Mouse (Mus musculus): ENCODE results near the gene Cherp. TPM values are rescaled to one million over a fixed set of nuclear protein-coding genes. Genes with fewer than 3 reads are reported as not detected.
A peak's percentile ranks its signal among the peaks of the same experiment; 100 is the strongest.

Cherp gene
- total RNA-seq (2021) = 10 to 100 TPM; 55.6 to 64.5 TPM

GRCm38 (mm10) chr8:72474826-72475546 lies at the start of gene Cherp:
Cherp (minus strand) TSS chr8:72475226.
- DNase-seq = peak; percentile 97

GRCm38 (mm10) chr8:72521888-72522287 lies 46.9 kb upstream of the Cherp start:
- DNase-seq = no peak

DNA sequence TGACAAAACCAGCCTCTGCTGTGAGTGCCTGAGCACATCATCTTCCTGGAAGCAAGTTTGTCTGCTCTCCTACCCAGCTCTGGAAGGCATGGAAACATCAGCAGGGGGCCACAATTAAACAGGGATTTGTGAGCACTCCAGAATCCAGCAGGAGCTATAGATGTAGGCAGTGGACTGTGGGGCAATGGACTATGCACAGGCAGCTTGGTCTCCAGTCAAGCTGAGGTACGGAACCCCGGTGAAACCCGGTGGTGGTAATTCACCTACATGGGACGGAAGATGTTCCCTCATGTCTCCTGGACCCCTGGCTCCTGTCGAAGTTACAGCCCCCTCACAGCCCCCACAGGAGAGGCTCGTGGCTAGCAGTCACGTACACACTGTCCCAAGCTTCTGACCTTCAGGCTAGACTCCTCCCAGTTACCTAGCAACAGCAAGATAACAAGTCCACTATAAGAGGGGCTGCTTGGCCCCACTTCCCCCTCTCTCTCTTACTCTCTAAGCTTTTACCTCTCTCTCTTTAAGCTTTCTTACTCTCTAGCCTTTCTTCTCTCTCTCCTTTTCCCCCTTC lies 42.5 kb upstream of the Cherp start:
- no peak for DNase-seq

DNA sequence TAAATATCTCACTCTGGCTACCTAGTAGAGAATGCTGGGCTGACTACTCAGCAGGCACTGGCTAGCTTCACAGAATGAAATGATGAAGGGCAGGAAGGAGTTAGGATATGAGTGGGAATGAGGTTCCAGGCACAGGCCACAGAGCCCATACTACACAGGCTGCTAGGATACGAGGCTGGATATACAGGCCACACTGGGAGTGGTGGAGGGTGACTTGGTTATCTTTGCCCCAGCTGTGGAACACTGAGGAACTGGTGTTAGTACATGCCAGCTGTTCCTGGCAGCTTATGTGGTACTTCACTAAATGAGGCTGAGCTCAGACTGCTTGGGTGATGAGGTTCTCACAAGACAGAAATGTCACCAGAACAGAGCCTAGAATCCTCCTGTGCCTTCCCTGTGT lies 38.1 kb upstream of the Cherp start:
- DNase-seq = no peak

GRCm38 (mm10) chr8:72512648-72513047 lies 37.6 kb upstream of the Cherp start:
- no peak for DNase-seq

DNA sequence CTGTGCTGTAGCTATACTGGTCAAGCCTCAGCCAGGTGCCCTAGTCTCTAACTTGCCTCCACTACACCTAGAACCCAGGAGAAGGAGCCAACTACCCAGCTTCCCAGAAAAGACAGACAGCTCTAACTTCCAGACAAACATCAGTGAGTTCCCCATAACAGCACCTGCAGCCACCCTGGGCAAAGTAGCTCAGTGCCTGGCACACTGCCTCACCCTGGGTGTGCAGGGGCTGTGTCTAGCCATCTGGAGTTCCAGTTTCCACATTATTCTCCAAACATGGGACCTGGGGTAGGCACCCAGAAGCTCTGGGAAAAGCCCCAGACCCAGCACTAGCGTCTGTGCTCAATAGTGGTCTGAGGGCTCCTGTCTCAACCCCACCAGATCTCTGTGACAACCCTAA lies 32.5 kb upstream of the Cherp start:
- DNase-seq = no peak

DNA sequence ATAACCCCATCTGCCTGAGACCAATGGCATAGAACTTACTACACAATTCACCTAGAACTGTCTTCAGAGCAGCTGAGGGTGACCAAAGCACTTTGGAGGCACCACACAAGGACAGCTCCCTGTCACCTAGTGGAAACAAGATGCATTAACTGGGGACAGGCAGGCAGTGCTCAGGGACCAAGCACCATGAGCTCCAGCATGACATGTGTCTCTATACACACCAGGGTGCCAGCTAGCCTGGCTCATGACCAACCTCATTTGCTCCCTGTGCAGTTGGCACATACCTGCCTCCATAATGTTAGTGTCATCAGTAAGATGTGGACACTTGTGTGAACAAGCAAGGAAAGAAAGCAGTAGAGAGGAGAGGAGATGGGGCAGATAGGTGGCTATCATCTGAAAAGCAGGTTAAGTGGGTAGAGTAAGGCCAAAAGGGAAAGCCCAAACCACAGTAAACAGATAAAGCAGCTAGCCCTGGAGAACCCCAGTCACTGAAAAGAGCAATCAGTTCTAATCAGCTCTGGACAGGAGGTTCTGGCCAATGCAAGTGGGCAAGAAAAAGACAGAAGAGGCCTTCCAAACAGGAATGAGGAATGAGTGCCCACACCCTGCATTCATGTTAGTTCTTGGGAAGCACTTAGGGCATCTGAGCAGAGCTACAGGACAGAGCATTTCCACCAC lies 29.8 kb upstream of the Cherp start:
- no peak for DNase-seq

- DNase-seq = no peak
These were observed 29.1 kb upstream of the Cherp start for GRCm38 (mm10) chr8:72504137-72504536.

GRCm38 (mm10) chr8:72500521-72500931 lies 25.5 kb upstream of the Cherp start:
- peak; percentile 25 for DNase-seq

DNA sequence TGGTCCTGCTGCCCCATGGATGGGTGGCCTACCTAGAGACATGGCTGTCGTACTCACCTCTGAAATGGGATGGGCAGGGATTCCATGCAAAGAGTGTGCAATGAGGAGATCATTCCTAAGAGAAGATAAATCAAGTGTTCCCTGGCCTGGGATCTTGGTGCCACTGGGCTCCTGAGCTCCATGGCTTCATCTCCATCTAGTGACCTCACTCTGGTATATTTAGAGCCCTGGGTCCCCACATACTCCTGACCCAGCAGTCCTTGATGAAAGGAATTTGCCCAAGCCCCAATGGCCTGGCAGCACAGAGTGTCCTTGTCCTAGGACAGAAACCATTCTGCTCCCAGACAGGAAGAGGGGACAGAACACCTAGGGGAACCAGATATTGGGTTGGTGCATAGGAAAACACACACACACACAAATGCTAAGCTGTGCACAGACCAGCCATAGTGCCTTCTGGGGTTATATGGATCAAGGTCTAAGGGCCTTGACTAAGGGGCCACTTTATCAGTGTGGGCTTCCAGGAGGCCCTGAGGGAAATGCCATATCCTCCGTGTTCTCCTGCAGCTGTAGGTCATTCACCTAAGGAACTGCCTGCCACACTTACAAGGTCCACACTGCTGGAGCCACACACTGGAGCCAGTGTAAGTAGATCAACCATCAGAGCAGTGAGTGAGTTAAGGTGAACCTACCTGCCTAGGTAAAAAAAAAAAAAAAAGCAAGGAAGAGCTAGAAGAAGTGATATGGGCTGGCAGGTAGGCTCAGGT lies 24.7 kb upstream of the Cherp start:
- DNase-seq = peak; percentile 52

DNA sequence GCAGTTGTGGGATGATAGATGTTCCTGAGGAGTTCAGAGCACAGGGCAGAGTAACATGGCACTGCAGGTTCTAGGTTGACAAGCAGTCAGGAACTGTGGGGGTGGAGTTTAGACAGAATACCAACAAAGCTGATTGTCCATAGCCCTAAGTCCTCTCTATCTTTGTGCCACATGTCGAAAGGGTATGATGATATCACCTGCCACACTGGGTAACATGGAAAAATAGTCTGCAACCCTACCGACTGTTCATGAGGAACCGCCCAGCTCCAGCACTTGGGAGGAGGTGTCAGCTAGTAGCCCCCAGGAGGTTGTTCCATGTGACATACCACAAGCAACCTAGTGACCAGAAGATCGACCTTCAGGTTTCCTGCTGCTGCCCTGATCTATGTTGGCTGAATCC lies 23.5 kb upstream of the Cherp start:
- no peak for DNase-seq

DNA sequence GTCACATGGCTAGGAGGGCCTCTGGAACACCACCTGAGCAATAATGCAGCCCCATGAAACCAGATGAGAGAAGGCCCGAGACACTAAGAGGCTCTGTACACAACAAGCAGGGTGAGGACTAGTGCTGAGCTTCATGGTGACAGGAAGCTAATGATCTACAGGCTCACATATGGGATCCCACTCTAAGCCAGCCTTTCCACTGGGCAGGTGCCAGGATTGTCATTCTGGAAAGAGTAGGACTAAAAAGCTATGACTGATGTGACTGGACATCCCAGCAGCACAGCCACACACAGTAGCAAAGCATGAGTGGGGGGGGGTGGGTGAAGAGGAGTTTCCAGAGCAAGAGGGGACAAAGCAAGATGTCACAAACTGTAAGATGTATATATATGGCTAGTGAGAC lies 22.9 kb upstream of the Cherp start:
- peak; percentile 20 for DNase-seq

- no peak for DNase-seq
These were observed 21.2 kb upstream of the Cherp start for GRCm38 (mm10) chr8:72496217-72496616.

DNA sequence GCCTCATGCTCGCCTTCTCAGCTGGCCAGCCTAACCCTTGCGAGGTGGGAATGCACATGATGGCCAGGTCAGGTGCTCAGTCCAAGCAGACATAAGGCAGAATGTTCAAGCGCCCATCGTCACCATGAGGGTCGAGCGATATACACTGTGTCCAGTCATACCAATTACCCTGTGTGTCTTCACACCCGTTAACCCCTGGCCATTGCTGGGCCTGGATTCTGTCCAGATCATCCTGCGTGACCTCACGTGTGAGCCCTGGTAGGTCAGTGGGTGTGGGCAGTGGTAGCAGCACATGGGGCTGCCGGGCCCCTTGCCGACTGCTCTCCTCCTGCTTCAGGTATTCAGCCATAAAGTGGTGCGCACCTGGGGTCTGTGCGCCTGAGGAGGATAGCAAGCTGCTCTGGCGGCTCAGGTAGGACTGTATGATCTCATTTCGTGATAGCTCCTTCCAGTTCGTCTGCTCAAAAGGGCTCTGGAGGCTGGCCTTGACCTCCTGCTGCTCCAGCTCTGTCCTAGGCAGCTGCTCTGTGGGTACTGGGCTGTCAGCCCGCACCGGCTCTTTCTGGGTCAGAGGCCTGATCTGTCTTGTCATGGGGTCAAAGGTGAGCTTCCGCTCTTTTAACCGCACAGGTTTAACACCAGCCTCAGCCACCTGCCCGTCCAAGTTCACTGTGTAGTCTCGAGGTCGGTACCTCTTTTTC lies 20.5 kb upstream of the Cherp start:
- no peak for DNase-seq

- no peak for DNase-seq
These were observed 18.4 kb upstream of the Cherp start for GRCm38 (mm10) chr8:72493381-72493780.

GRCm38 (mm10) chr8:72492622-72493081 lies 17.6 kb upstream of the Cherp start:
- DNase-seq = peak; percentile 99

DNA sequence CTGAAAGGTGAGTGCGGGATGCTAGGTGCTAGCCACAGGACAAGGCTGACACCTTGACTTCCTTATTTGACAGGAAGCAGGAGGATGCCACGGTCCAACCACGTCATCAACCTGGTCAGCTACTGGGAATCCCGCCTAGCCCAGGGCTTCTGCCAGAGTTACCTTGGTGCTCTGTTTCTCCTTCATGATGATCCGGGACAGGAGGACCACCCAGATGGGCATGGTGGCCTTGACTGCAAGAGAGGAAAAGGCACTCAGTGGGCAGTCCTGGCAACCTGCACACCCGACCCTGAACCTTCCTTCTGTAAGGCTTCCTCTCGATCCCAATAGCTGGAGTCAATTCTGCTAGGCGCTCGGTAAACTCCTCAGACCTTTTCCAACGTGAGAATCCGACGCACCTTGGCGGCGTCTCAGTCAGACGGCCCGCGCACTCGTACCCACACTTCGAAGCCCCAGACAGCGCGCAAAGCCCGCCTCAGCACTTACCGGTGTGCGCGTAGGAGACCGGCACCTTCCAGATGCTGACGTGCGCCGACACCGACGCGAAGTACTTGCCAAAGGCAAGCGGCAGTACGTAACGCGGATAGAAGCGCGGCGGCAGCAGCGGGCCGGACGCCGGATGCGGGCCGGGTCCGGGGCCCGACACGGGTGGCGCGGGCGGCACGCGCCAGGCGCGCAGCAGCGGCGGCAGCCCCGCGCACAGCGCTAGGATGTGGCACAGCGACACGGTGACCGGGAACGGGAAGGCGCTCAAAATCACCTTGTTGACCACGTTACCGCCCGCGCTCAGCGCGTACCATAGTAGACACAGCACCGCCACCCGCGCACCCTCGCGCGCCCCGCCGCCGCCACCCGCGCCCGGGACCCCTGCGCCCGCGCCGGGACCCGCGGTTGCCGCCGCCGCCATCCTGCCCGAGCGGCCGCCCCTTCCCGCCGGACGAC lies 16.9 kb upstream of the Cherp start, which contains the start of gene Slc35e1:
TSS of gene Slc35e1 (minus strand) at position 935 of the 942 bp plus-strand sequence.
- DNase-seq = peak; percentile 20

DNA sequence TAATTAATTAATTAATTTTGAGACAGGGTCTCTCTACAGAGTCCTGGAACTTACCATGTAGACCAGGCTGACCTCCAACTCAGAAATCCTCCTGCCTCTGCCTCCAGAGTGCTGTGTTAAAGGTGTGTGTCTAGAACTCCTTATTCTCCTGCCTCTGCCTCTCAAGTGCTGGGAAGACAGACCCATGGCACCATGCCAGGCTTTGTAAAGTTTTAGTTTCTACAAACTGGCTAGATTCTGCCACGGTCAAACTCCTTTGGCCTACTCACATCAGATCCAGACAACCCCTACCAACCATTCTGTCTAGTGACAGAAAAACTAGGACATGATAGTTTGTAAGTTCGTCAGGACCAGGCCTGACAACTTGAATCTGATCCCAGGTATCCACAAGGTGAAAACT lies 16.0 kb upstream of the Cherp start:
- peak; percentile 30 for DNase-seq

DNA sequence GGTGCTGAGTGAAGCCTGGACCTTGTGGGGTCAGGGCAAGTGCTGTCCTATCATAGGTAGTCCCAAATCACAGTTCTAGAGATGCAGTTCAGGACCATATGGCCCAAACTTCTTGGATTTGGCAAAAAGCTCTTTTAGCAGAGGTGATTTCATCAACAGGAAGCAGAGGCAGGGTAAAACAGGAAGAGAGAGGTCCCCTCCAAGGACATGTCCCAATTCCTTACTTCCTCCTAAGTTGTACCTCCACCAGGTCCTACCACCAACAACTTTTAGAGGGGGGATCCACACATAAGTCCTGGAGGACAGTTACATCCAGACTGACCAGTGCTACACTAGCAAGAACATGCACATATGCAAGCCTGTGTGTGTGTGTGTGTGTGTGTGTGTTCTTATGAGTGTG lies 12.0 kb upstream of the Cherp start:
- DNase-seq = no peak

DNA sequence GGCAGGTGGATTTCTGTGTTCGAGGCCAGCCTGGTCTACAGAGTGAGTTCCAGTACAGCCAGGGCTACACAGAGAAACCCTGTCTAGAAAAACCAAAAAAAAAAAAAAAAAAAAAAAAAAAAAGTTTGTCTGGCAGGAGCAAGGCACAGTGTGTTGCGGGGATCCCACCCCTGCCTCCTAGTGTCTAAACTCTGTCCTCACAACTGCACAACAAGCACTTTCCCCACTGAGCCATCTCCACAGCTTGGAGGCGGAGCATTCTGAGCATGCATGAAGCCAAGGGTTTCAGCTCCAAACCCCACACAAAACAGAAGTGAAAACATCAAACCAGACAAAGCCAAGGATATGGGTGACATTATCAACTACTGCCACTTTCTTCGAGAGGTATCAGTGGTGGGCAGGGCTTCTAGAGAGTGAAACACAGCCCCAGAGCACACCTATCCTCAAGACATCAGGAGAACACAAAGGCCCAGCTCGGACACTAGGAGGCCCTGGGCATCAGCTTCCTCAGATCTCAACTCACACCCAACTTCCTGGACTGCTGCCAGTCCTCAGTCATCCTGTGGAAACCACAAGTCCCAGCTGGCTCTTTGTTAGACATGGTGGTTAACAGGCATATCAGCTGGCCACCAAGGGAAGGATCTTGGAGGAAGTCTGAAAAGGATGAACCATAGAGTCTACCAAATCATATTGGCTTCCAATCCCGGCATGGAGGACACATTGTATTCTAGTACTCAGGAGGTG lies 10.6 kb upstream of the Cherp start:
- DNase-seq = peak; percentile 43

Data from heart, postnatal 4 days (tissue).